Mouse (Mus musculus): ENCODE data around the gene Polr1c. TPM values are rescaled to one million over a fixed set of nuclear protein-coding genes. Genes with fewer than 3 reads are reported as not detected.

Polr1c gene
- total and polyA plus RNA-seq, 3 experiments: 26.6 to 76.2 (median 64.1) TPM

DNA sequence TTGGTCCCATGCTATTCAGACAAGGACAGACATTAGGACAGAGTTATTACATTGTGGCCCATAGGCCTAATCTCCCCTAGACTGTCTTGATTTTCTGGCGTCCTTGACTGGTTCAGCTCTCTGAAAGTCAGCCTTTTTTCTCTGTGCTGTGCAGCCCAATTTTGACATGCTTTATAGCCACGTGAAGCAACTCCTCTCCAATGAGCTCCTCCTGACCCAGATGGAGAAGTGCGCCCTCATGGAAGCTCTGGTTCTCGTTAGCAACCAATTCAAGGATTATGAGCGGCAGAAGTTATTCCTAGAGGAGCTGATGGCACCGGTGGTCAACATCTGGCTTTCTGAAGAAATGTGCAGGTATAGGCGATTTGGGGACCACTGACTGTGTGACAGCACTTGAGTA lies 20.3 kb downstream of the Polr1c start:
- TF ChIP-seq GATA2 (IDR thresholded peaks at IDR 0.05; ENCODE audit: borderline replicate concordance, low read depth, low read length) (no peak), CTCF (IDR thresholded peaks at IDR 0.05; ENCODE audit: low read depth, low read length) (no peak), POLR2AphosphoS5 (IDR thresholded peaks at IDR 0.05; ENCODE audit: insufficient replicate concordance, low read depth, low read length) (no peak), GATA1 (IDR thresholded peaks at IDR 0.05; ENCODE audit: borderline replicate concordance, low read length) (no peak), TAL1 (conservative IDR thresholded peaks at IDR 0.05; ENCODE audit: low read depth, low read length) (no peak)
- Histone ChIP-seq H3K4me3 (ENCODE audit: low read depth, low read length) (no peak overlapping the region), H3K4me1 (ENCODE audit: insufficient read depth, low read depth, low read length) (no peaks in the 10 kb centered on the region), H3K9me3 (replicated peaks) (no peaks in the 10 kb centered on the region), H3K27me3 (ENCODE audit: insufficient read depth, low read length) (no peaks in the 10 kb centered on the region), H3K36me3 (replicated peaks) (peaks cover 93% of the 10 kb centered on the region)
- DNase-seq (ENCODE audit: low spot score): no peak
- no peak for ATAC-seq (ENCODE audit: extremely low read depth, insufficient number of reproducible peaks, low FRiP score, poor library complexity, severe bottlenecking)

DNA sequence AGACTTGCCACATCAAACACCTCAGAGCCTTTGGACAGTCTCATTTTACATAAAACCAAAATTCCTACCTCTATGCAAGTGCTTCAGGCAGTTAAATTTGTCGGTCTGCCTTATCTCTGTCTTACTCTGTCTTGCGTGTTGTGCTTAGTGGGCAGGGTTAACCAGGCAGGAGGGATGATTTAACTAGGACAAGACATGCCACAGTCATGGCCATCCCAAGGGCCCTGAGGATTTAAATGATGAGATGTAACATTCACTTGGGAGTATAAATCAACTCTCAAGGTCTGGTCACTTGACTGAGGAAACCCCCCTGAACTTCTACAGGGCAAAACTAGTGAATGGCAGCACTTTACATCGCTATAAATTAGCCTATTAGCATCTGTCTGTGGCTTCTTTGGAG lies 26.3 kb downstream of the Polr1c start:
- Histone ChIP-seq H3K36me3 (replicated peaks) (peaks cover 100% of the 10 kb centered on the region), H3K4me1 (ENCODE audit: insufficient read depth, low read depth, low read length) (no peaks in the 10 kb centered on the region; the same call in 1 of the 2 replicates), H3K27me3 (ENCODE audit: insufficient read depth, low read length) (no peaks in the 10 kb centered on the region), H3K9me3 (replicated peaks) (no peaks in the 10 kb centered on the region), H3K4me3 (ENCODE audit: low read depth, low read length) (no peak overlapping the region)
- no peak for TF ChIP-seq GATA2 (IDR thresholded peaks at IDR 0.05; ENCODE audit: borderline replicate concordance, low read depth, low read length)
- no peak for TF ChIP-seq CTCF (IDR thresholded peaks at IDR 0.05; ENCODE audit: low read depth, low read length)
- TF ChIP-seq TAL1 (conservative IDR thresholded peaks at IDR 0.05; ENCODE audit: low read depth, low read length): no peak
- no peak for TF ChIP-seq POLR2AphosphoS5 (IDR thresholded peaks at IDR 0.05; ENCODE audit: insufficient replicate concordance, low read depth, low read length)
- no peak for TF ChIP-seq GATA1 (IDR thresholded peaks at IDR 0.05; ENCODE audit: borderline replicate concordance, low read length)
- no peak for ATAC-seq (ENCODE audit: extremely low read depth, insufficient number of reproducible peaks, low FRiP score, poor library complexity, severe bottlenecking)
- no peak for DNase-seq (ENCODE audit: low spot score)

DNA sequence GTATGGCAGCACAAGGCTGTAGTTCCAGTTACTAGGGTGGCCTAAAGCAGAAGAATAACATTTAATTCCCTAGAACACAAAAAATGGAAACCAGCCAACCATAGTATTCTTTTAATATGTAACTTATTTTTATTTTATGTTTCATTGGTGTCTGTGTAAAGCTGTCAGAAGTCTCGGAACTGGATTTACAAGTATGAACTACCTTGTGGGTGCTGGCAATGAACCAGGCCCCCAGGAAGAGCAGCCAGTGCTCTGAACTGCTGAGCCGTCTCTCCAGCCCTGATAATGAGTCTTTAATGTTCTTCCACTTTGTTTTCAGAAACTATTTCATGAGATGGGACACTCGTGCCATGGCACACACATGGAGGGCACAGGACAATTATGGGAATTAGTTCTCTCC lies 37.3 kb downstream of the Polr1c start:
- H3K4me1 ChIP-seq (ENCODE audit: insufficient read depth, low read depth, low read length): peaks cover 13% of the 10 kb centered on the region
- no peak overlapping the region for H3K4me3 ChIP-seq (ENCODE audit: low read depth, low read length)
- no peaks in the 10 kb centered on the region for H3K9me3 ChIP-seq (replicated peaks)
- no peak for DNase-seq (ENCODE audit: low spot score)
- no peaks in the 10 kb centered on the region for H3K27me3 ChIP-seq (ENCODE audit: insufficient read depth, low read length)
- no peak for TF ChIP-seq CTCF (IDR thresholded peaks at IDR 0.05; ENCODE audit: low read depth, low read length)
- no peak for TF ChIP-seq GATA2 (IDR thresholded peaks at IDR 0.05; ENCODE audit: borderline replicate concordance, low read depth, low read length)
- no peak for TF ChIP-seq TAL1 (conservative IDR thresholded peaks at IDR 0.05; ENCODE audit: low read depth, low read length)
- no peak for TF ChIP-seq POLR2AphosphoS5 (IDR thresholded peaks at IDR 0.05; ENCODE audit: insufficient replicate concordance, low read depth, low read length)
- TF ChIP-seq GATA1 (IDR thresholded peaks at IDR 0.05; ENCODE audit: borderline replicate concordance, low read length): no peak
- peaks cover 82% of the 10 kb centered on the region for H3K36me3 ChIP-seq (replicated peaks)
- ATAC-seq (ENCODE audit: extremely low read depth, insufficient number of reproducible peaks, low FRiP score, poor library complexity, severe bottlenecking): no peak

DNA sequence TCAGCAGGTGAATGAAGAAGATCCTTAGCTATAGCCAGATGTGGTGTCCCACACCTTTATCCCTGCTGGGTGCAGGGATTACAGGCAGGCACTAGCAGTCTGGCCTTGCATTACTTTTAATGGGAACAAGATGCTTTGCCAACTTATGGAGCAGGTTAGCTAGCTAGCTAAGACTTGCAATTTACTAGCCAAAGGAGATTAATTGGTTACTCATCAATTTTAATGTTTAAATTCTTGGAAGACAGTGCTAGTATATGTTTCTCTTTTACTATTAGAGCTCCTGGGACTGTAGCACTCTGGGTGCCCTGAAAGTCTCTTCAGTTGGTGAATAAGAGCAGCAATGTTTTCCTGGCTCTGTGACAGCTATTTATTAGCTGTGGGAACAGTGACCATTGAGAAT lies 41.2 kb downstream of the Polr1c start:
- TF ChIP-seq CTCF (IDR thresholded peaks at IDR 0.05; ENCODE audit: low read depth, low read length) (no peak), POLR2AphosphoS5 (IDR thresholded peaks at IDR 0.05; ENCODE audit: insufficient replicate concordance, low read depth, low read length) (no peak), GATA2 (IDR thresholded peaks at IDR 0.05; ENCODE audit: borderline replicate concordance, low read depth, low read length) (no peak), TAL1 (conservative IDR thresholded peaks at IDR 0.05; ENCODE audit: low read depth, low read length) (no peak), GATA1 (IDR thresholded peaks at IDR 0.05; ENCODE audit: borderline replicate concordance, low read length) (no peak)
- no peak for DNase-seq (ENCODE audit: low spot score)
- Histone ChIP-seq H3K9me3 (replicated peaks) (no peaks in the 10 kb centered on the region), H3K36me3 (replicated peaks) (peaks cover 64% of the 10 kb centered on the region), H3K4me1 (ENCODE audit: insufficient read depth, low read depth, low read length) (peaks cover 28% of the 10 kb centered on the region), H3K4me3 (ENCODE audit: low read depth, low read length) (no peak overlapping the region), H3K27me3 (ENCODE audit: insufficient read depth, low read length) (no peaks in the 10 kb centered on the region)
- no peak for ATAC-seq (ENCODE audit: extremely low read depth, insufficient number of reproducible peaks, low FRiP score, poor library complexity, severe bottlenecking)

GRCm38 (mm10) chr17:46203078-46203477 lies 44.8 kb downstream of the Polr1c start:
- DNase-seq (ENCODE audit: low spot score) (peak; percentile 27), ATAC-seq (ENCODE audit: extremely low read depth, insufficient number of reproducible peaks, low FRiP score, poor library complexity, severe bottlenecking) (no peak; the same call in 1 of the 2 replicates)
- H3K4me3 ChIP-seq (ENCODE audit: low read depth, low read length): peak overlapping the region; percentile 97
- H3K4me1 ChIP-seq (ENCODE audit: insufficient read depth, low read depth, low read length): peaks cover 50% of the 10 kb centered on the region
- TF ChIP-seq POLR2AphosphoS5 (IDR thresholded peaks at IDR 0.05; ENCODE audit: insufficient replicate concordance, low read depth, low read length) (no peak), GATA1 (IDR thresholded peaks at IDR 0.05; ENCODE audit: borderline replicate concordance, low read length) (no peak), GATA2 (IDR thresholded peaks at IDR 0.05; ENCODE audit: borderline replicate concordance, low read depth, low read length) (no peak), TAL1 (conservative IDR thresholded peaks at IDR 0.05; ENCODE audit: low read depth, low read length) (no peak), CTCF (IDR thresholded peaks at IDR 0.05; ENCODE audit: low read depth, low read length) (no peak)
- H3K9me3 ChIP-seq (replicated peaks): no peaks in the 10 kb centered on the region
- peaks cover 59% of the 10 kb centered on the region for H3K36me3 ChIP-seq (replicated peaks)
- no peaks in the 10 kb centered on the region for H3K27me3 ChIP-seq (ENCODE audit: insufficient read depth, low read length)

- TF ChIP-seq POLR2AphosphoS5 (IDR thresholded peaks at IDR 0.05; ENCODE audit: insufficient replicate concordance, low read depth, low read length): no peak
- H3K36me3 ChIP-seq (replicated peaks): peaks cover 59% of the 10 kb centered on the region
- H3K4me1 ChIP-seq (ENCODE audit: insufficient read depth, low read depth, low read length): peaks cover 50% of the 10 kb centered on the region
These were observed 45.3 kb downstream of the Polr1c start, which contains the start of the genes Polh and Xpo5 for GRCm38 (mm10) chr17:46202421-46203071. Polh (minus strand) TSS chr17:46202645. Xpo5 (plus strand) TSS chr17:46202782.

More at GRCm38 (mm10) chr17:46202421-46203071, 45.3 kb downstream of the Polr1c start, which contains the start of the genes Polh and Xpo5:
- ATAC-seq (ENCODE audit: extremely low read depth, insufficient number of reproducible peaks, low FRiP score, poor library complexity, severe bottlenecking): peak; percentile 74
- DNase-seq (ENCODE audit: low spot score): peak; percentile 88
- H3K4me3 ChIP-seq (ENCODE audit: low read depth, low read length): peak within 1 kb of the TSS; percentile 97
- H3K9me3 ChIP-seq (replicated peaks): no peaks in the 10 kb centered on the region
- H3K27me3 ChIP-seq (ENCODE audit: insufficient read depth, low read length): no peaks in the 10 kb centered on the region
